Mouse (Mus musculus): ENCODE data around the gene Smoc1.

DNA sequence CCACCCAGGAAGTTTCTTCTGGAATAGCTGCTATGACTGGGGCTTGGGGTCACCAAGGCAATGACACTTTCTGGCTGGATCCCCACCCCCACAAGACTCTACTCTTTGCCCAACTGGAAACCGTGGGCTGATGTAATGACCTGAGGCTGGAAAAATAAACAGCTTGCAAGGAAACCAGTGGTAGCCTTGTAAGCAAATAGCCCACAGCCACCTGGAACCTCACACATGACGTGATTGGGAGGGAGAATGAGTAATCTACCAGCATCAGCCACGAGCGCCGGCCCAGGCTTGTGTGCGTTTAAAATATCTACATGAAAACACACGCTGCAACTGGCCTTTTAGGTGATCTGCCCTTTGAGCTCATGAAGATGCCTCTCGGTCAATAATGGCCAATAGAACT lies 130.2 kb downstream of the Smoc1 start:
- no peak for TF ChIP-seq CTCF (IDR thresholded peaks at IDR 0.05; ENCODE audit: control insufficient read depth, insufficient read depth, insufficient replicate concordance, low read depth, low read length)
- no peak for TF ChIP-seq POLR2A (IDR thresholded peaks at IDR 0.05; ENCODE audit: control insufficient read depth, low read depth, low read length)

Measured in testis, adult 2 months (tissue).